Mouse (Mus musculus) cerebellum, adult 2 months (tissue): Measurements from ENCODE around the gene Dusp5. TPM values are rescaled to one million over a fixed set of nuclear protein-coding genes. Genes with fewer than 3 reads are reported as not detected.

ENCODE experiments used
- DNase-seq, 2 experiments: peaks; one replicate each; pipeline ENCODE4 v3.0.0; 2021
- H3K27ac ChIP-seq: fragments of 200-500 bp; 2 replicates; pipeline ENCODE4 v1.5.1; 2012; ENCODE audit warnings: low read length, control low read depth, inconsistent platforms; ENCODE audit not compliant: insufficient read depth
- H3K27me3 ChIP-seq: fragments of 200-500 bp; 2 replicates; pipeline ENCODE4 v1.6.1; 2012; ENCODE audit warnings: inconsistent platforms, mild to moderate bottlenecking, low read length, moderate library complexity; ENCODE audit not compliant: control insufficient read depth, insufficient read depth
- H3K4me1 ChIP-seq: fragments of 200-500 bp; 2 replicates; pipeline ENCODE4 v1.6.1; 2011; ENCODE audit warnings: low read length; ENCODE audit not compliant: control insufficient read depth, insufficient read depth
- H3K4me3 ChIP-seq: fragments of 200-500 bp; replicated peaks from 2 replicates; pipeline ENCODE3; 2011; ENCODE audit warnings: mild to moderate bottlenecking, low read depth, low read length, control low read depth; ENCODE audit not compliant: insufficient read depth
- CTCF ChIP-seq: fragments of 200-500 bp; IDR thresholded peaks from 2 replicates; pipeline ENCODE4 v1.5.1; 2011; ENCODE audit warnings: low read depth, mild to moderate bottlenecking, control low read depth, low read length, moderate library complexity, borderline replicate concordance; ENCODE audit not compliant: insufficient read depth
- POLR2A ChIP-seq: fragments of 200-500 bp; IDR thresholded peaks from 2 replicates; pipeline ENCODE4 v1.6.1; 2011; ENCODE audit warnings: low read length, control low read depth, borderline replicate concordance; ENCODE audit not compliant: insufficient read depth
- WGBS: fragments of 180-500 bp; shearing (Covaris S2); methylation state at CpG from one replicate; pipeline ENCODE4 v1.1.7; 2018; 5-methylcytosine and 5-hydroxymethylcytosine counted together
- polyA plus RNA-seq: library from polyadenylated mRNA; depleted of rRNA; stranded (reverse); fragments of >200 nt; gene quantifications from 2 replicates; pipeline ENCODE4 v1.2.3, GENCODE M21; 2012

The Dusp5 gene
- polyA plus RNA-seq, 1 experiment: 80.4 TPM

DNA sequence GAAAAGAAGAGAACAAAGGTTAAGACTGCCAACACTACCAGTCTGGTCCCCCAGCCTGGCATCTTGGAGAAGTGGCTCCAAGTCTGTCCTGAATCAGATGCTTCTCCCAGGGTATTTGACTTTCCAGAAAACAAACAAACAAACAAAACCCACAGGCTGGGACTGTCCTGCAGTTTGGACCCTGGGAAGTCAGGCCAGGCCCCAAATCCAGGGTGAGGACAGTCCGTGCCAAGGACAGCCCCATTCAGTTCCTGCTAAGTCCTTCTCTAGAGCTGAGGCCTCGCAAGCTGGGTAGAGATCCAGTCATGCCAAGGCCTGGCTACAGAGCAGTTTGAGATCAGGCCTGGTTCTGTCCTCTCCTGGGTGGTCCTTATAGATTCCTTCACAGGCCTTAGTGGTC lies 27.1 kb upstream of the Dusp5 start:
- Histone ChIP-seq H3K4me3 (no peak overlapping the region), H3K27ac (peak overlapping the region; percentile 98), H3K27me3 (no peaks in the 10 kb centered on the region), H3K4me1 (peaks cover 53% of the 10 kb centered on the region)
- WGBS: 48% methylated on average over 2 of the region's 2 CpGs
- TF ChIP-seq CTCF (no peak), POLR2A (no peak)
- peak; percentile 57 to 64 for DNase-seq

DNA sequence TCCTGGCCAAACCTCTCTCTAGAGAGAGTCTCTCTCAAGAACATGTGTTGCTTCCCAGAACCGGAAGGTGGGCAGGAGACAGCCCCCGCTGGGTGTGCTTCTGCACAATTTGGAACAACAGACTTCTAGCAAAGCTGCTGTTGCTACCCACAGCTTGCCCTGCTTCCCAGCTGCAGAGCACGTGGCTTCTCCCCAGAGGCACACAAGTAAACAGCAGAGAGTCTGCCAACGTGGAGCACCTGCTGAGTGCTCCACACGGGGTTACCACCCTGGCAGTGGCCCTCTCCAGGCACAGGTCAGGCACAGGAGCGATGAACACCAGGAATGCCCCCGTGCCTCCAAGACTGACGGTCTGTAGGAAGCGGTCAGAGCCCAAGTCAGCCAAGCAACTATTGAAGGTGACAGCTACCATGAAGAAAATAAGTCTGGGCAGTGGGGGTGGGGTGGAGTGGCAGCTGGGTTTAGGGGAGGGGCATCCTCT lies 26.0 kb upstream of the Dusp5 start:
- Histone ChIP-seq H3K4me1 (peaks cover 47% of the 10 kb centered on the region), H3K4me3 (no peak overlapping the region), H3K27me3 (no peaks in the 10 kb centered on the region), H3K27ac (peak overlapping the region; percentile 98)
- 23% methylated on average over 9 of the region's 9 CpGs for WGBS
- TF ChIP-seq CTCF (no peak), POLR2A (no peak)
- peak; percentile 49 to 60 for DNase-seq

DNA sequence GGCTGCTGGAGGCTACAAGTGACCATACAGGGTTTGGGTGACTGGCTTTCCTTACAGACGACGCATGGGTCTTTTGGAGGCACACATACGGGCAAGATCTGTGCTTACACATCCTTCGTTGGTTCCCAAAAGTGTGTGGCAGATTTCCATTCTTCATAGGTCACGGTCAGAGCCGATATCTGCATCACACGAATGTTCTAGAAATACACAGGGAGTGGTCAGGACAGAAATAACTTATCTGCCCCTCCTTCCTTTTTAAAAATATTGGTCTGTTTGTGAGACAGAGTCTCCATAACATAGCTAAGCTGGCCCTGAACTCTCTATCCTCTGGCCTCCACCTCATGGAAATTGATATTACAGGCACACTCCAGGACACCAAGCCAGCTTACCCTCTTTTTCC lies 24.7 kb upstream of the Dusp5 start:
- WGBS: 84% methylated on average over 7 of the region's 7 CpGs
- no peak overlapping the region for H3K4me3 ChIP-seq
- TF ChIP-seq CTCF (no peak), POLR2A (no peak)
- no peak for DNase-seq
- H3K27ac ChIP-seq: peak overlapping the region; percentile 15; the same call in 1 of the 2 replicates
- no peaks in the 10 kb centered on the region for H3K27me3 ChIP-seq
- peaks cover 36% of the 10 kb centered on the region for H3K4me1 ChIP-seq

DNA sequence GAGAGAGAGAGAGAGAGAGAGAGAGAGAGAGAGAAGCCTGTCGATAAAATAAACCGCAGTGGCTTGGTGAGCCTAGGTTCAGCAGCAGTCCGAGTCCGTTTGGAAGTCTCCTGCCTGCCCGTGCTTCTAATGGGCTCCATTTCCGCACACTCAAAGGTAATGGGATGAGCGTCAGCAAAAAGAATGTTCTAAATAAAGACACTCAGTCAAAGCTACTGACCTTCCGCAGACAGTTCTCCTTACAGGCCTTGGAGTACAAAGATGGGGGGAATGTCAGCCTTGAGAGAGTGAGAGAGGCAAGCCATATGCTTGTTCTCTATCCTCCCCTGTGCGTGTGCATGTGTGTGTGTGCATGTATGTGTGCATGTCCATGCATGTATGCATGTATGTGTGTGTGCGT lies 23.2 kb upstream of the Dusp5 start:
- no peak for DNase-seq
- peaks cover 27% of the 10 kb centered on the region for H3K4me1 ChIP-seq
- no peak overlapping the region for H3K4me3 ChIP-seq
- no peaks in the 10 kb centered on the region for H3K27me3 ChIP-seq
- 85% methylated on average over 10 of the region's 10 CpGs for WGBS
- H3K27ac ChIP-seq: no peak overlapping the region
- TF ChIP-seq POLR2A (no peak), CTCF (no peak)

DNA sequence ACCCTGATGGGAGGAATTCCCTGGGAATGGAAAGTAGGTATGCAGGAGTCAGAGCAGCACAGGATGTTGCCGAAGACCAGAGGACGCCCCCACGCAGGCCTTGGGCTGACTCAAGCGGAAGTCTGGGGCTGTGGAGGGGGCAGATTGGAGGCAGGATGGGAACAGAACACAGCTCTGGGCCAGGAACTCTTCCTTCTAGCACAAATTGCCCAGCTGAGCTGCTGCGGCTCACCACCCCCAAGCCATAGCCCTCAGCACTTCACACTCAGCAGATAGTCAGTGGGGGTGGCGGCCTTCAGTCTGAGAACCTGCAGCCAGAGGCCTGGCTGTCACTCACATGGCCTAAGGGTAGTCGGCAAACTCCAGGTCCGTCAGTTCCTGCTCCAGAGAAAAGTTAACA lies 21.4 kb upstream of the Dusp5 start:
- no peak for DNase-seq
- Histone ChIP-seq H3K27ac (no peak overlapping the region), H3K27me3 (no peaks in the 10 kb centered on the region), H3K4me1 (peaks cover 12% of the 10 kb centered on the region), H3K4me3 (no peak overlapping the region)
- TF ChIP-seq POLR2A (no peak), CTCF (no peak)
- 87% methylated on average over 8 of the region's 8 CpGs for WGBS

DNA sequence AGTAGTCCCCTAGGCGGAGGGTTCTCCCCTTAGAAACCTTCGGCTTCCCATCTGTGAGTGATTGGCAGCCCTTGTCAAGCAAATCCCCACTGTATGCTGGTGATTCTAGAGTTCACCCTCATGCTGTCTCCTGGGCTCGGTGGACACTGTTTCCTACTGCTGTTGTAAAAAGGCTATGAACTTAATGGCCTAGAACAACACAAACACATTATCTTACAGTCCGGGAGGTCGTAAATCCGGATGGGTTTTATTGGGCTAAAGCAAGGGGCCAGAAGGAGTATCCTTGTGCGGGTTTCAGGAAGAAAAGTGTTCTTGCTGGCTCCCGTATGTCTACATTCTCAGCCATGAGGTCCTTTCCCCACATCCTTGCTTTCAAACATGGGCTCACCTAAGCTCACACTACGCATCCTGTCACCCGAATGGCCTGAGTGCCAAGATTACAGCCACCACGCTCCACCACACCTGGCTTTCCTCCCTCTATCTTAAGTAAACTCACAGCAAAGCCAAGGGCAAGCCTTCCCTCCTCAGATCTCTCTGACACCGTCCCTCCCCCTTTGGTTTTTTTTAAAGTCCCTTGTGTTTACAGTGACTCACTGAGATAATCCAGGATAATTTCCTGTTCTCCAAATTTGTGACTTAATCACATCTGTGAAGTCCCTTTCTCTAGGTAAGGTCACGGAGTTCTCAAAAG lies 17.5 kb upstream of the Dusp5 start:
- TF ChIP-seq POLR2A: no peak
- no peak for TF ChIP-seq CTCF
- H3K4me3 ChIP-seq: no peak overlapping the region
- 92% methylated on average over 13 of the region's 13 CpGs for WGBS
- no peaks in the 10 kb centered on the region for H3K27me3 ChIP-seq
- H3K4me1 ChIP-seq: no peaks in the 10 kb centered on the region
- no peak overlapping the region for H3K27ac ChIP-seq
- no peak for DNase-seq

GRCm38 (mm10) chr19:53517370-53518096 lies 11.4 kb upstream of the Dusp5 start:
- H3K4me3 ChIP-seq: no peak overlapping the region
- WGBS: 8% methylated on average over 18 of the region's 18 CpGs

GRCm38 (mm10) chr19:53519549-53519948 lies 9.4 kb upstream of the Dusp5 start:
- no peak for TF ChIP-seq POLR2A
- TF ChIP-seq CTCF: no peak
- Histone ChIP-seq H3K27ac (no peak overlapping the region), H3K4me3 (no peak overlapping the region), H3K4me1 (peaks cover 6% of the 10 kb centered on the region; the same call in 1 of the 2 replicates), H3K27me3 (no peaks in the 10 kb centered on the region)
- no peak for DNase-seq
- 96% methylated on average over 8 of the region's 8 CpGs for WGBS

More at GRCm38 (mm10) chr19:53517370-53518096, 11.4 kb upstream of the Dusp5 start:
- Histone ChIP-seq H3K27ac (peak overlapping the region; percentile 83), H3K27me3 (no peaks in the 10 kb centered on the region), H3K4me1 (peaks cover 6% of the 10 kb centered on the region; the same call in 1 of the 2 replicates)
- no peak for TF ChIP-seq POLR2A
- TF ChIP-seq CTCF: no peak
- DNase-seq: peak; percentile 76 to 90

GRCm38 (mm10) chr19:53519981-53520380 lies 8.9 kb upstream of the Dusp5 start:
- 94% methylated on average over 10 of the region's 10 CpGs for WGBS
- no peak for DNase-seq
- Histone ChIP-seq H3K27me3 (no peaks in the 10 kb centered on the region), H3K27ac (no peak overlapping the region), H3K4me1 (peaks cover 6% of the 10 kb centered on the region; the same call in 1 of the 2 replicates), H3K4me3 (no peak overlapping the region)
- TF ChIP-seq POLR2A (no peak), CTCF (no peak)
